Mouse (Mus musculus): ENCODE results near the gene Ush1c.

DNA sequence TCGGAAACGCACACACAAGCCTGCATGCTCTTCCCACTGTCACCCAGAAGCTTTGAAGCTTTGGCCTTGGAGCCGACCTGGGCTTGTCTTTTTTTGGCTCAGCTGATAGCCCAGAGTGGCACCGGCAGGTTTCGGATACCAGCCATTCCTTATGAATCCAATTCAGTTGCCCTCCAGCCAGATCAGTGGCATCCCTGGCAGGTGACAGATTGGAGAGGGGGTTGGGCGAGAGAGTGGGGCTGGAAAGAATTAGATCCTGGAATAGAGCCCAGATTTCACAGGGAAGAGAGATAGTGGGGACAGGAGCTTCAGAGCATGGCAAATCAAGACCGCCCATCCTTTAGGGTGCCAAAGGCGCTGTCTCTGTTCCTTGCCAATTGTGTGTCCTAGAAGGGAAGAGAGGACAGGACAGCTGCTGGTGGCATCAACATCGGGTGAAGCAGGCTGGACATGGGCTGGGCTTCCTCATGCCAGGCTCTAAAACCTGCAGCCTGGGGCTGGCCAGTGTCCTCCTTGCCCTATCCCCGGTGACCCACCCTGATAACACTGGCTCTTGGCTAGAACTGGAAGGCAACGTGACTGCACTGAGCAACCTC lies 76.1 kb downstream of the Ush1c start:
- TF ChIP-seq CTCF (IDR thresholded peaks at IDR 0.05; ENCODE audit: extremely low read depth, insufficient read depth, insufficient read length, insufficient replicate concordance) (no peak), POLR2A (IDR thresholded peaks at IDR 0.05; ENCODE audit: low read depth, low read length) (no peak)
